Mouse (Mus musculus): Measurements from ENCODE around the gene C87436.
"Not testable (repeated sequence)": the region's sequence is repeated elsewhere in the genome, so short reads cannot be mapped to it uniquely, and the experiment has no call there.

GRCm38 (mm10) chr6:86490413-86490812, 52.2 kb downstream of the C87436 start:
- TF ChIP-seq CTCF (conservative IDR thresholded peaks at IDR 0.05; ENCODE audit: low read length); POU5F1 (IDR thresholded peaks at IDR 0.05; ENCODE audit: borderline replicate concordance, low read length): not testable (repeated sequence)
